ENCODE assay signal across 12 mouse cellular contexts in genomic region chr17:27341952-27342890, GRCm38 (mm10).
DNase-seq lines count a peak whose midpoint lies in the region; ATAC-seq and TF ChIP-seq lines count a peak whose summit lies in the region.
"Had no signal": no experiment of that assay in that cellular context is flagged by ENCODE, and none has a peak within 500 bp of the region (broad histone marks: within the 10 kb centered on the region; RNA-seq: fewer than 3 reads in every experiment).

No protein-coding gene starts in this region.

- 0 out of 2 replicates have a peak overlapping the region, but pooled peaks have one; percentile 1 for H3K4me2 ChIP-seq in intestine, embryonic 16.5 days (ENCODE audit: low read depth, low read length)
- no peak overlapping the region; the same call in 1 of the 2 replicates for H3K4me2 ChIP-seq in intestine, embryonic 15.5 days (replicated peaks)
- peak overlapping the region; percentile 54 for H3K4me2 ChIP-seq in liver, embryonic 11.5 days
- no peak overlapping the region for H3K4me2 ChIP-seq in forebrain, postnatal 0 days (ENCODE audit: low read depth)
- H3K4me2 ChIP-seq: limb, embryonic 15.5 days had no signal

- H3K9me3 ChIP-seq in intestine, embryonic 16.5 days (ENCODE audit: control insufficient read depth, low read length) = no peaks in the 10 kb centered on the region
- no peaks in the 10 kb centered on the region for H3K9me3 ChIP-seq in intestine, embryonic 15.5 days
- H3K9me3 ChIP-seq in liver, embryonic 11.5 days (ENCODE audit: control insufficient read depth, low read length) = no peaks in the 10 kb centered on the region
- no peaks in the 10 kb centered on the region for H3K9me3 ChIP-seq in forebrain, postnatal 0 days (ENCODE audit: low read length)
- H3K9me3 ChIP-seq: limb, embryonic 15.5 days had no signal

- peak; percentile 55 for DNase-seq in MEL-GATA-1-ER (ENCODE audit: extremely low read depth, low read depth)
- DNase-seq in liver, embryonic 11.5 days (ENCODE audit: low spot score) = peak; percentile 52
- DNase-seq in spleen, postnatal 36 days (ENCODE audit: low spot score in 2 of 2) = peak; percentile 57 to 63
- DNase-seq in adrenal gland, postnatal 25 days = no peak
- no peak for DNase-seq in forebrain, postnatal 0 days
- DNase-seq in gastrocnemius, postnatal 36 days = no peak
- DNase-seq: cerebellum, adult 11 months had no signal

- H3K27ac ChIP-seq in intestine, embryonic 16.5 days (ENCODE audit: low read length) = no peak overlapping the region
- no peak overlapping the region for H3K27ac ChIP-seq in intestine, embryonic 15.5 days
- H3K27ac ChIP-seq in liver, embryonic 11.5 days (ENCODE audit: low read depth, low read length) = peak overlapping the region; percentile 52; the same call in 1 of the 2 replicates
- H3K27ac ChIP-seq in forebrain, postnatal 0 days (ENCODE audit: low read depth, low read length) = no peak overlapping the region
- H3K27ac ChIP-seq: kidney, postnatal 0 days; limb, embryonic 15.5 days had no signal

- no peak for ATAC-seq in intestine, embryonic 16.5 days
- no peak for ATAC-seq in intestine, embryonic 15.5 days
- peak; percentile 64 for ATAC-seq in liver, embryonic 11.5 days (replicated peaks; ENCODE audit: low FRiP score)
- no peak for ATAC-seq in forebrain, postnatal 0 days
- ATAC-seq: Patski had no signal

- H3K9ac ChIP-seq in intestine, embryonic 16.5 days (ENCODE audit: low read depth, low read length) = no peak overlapping the region
- no peak overlapping the region for H3K9ac ChIP-seq in intestine, embryonic 15.5 days
- H3K9ac ChIP-seq in liver, embryonic 11.5 days (ENCODE audit: low read depth, low read length) = peak overlapping the region; percentile 51
- H3K9ac ChIP-seq in forebrain, postnatal 0 days = no peak overlapping the region
- H3K9ac ChIP-seq: limb, embryonic 15.5 days had no signal

- no peaks in the 10 kb centered on the region for H3K27me3 ChIP-seq in intestine, embryonic 16.5 days (replicated peaks; ENCODE audit: control insufficient read depth, insufficient read depth, low read length)
- no peaks in the 10 kb centered on the region for H3K27me3 ChIP-seq in intestine, embryonic 15.5 days (replicated peaks)
- no peaks in the 10 kb centered on the region for H3K27me3 ChIP-seq in liver, embryonic 11.5 days (replicated peaks; ENCODE audit: control insufficient read depth, insufficient read depth, low read length)
- no peaks in the 10 kb centered on the region for H3K27me3 ChIP-seq in forebrain, postnatal 0 days (ENCODE audit: insufficient read depth, low read length)
- H3K27me3 ChIP-seq: limb, embryonic 15.5 days had no signal

- intact Hi-C loops in gastrocnemius, postnatal 36 days (cut with DNase I) = no loop called here

- no peak for TF ChIP-seq CTCF in forebrain, postnatal 0 days (IDR thresholded peaks at IDR 0.05; ENCODE audit: low read depth)

- H3K4me1 ChIP-seq in intestine, embryonic 16.5 days (ENCODE audit: control insufficient read depth, insufficient read depth, low read length) = no peaks in the 10 kb centered on the region
- H3K4me1 ChIP-seq in intestine, embryonic 15.5 days (replicated peaks) = no peaks in the 10 kb centered on the region
- peaks cover 8% of the 10 kb centered on the region for H3K4me1 ChIP-seq in liver, embryonic 11.5 days (replicated peaks; ENCODE audit: control insufficient read depth, insufficient read depth, low read length)
- H3K4me1 ChIP-seq in forebrain, postnatal 0 days (ENCODE audit: insufficient read depth) = no peaks in the 10 kb centered on the region
- H3K4me1 ChIP-seq: limb, embryonic 15.5 days had no signal

- no peak overlapping the region for H3K4me3 ChIP-seq in intestine, embryonic 16.5 days (ENCODE audit: low read length)
- H3K4me3 ChIP-seq in intestine, embryonic 15.5 days (replicated peaks) = no peak overlapping the region
- peak overlapping the region; percentile 29 for H3K4me3 ChIP-seq in liver, embryonic 11.5 days (ENCODE audit: low read depth, low read length)
- no peak overlapping the region for H3K4me3 ChIP-seq in forebrain, postnatal 0 days (ENCODE audit: low read depth, low read length)
- H3K4me3 ChIP-seq: limb, embryonic 15.5 days had no signal

- H3K36me3 ChIP-seq in intestine, embryonic 16.5 days (ENCODE audit: control insufficient read depth, insufficient read depth, low read length) = no peaks in the 10 kb centered on the region
- no peaks in the 10 kb centered on the region for H3K36me3 ChIP-seq in intestine, embryonic 15.5 days
- H3K36me3 ChIP-seq in liver, embryonic 11.5 days (ENCODE audit: control insufficient read depth, insufficient read depth, low read length) = no peaks in the 10 kb centered on the region
- H3K36me3 ChIP-seq in forebrain, postnatal 0 days (ENCODE audit: insufficient read depth) = no peaks in the 10 kb centered on the region
- H3K36me3 ChIP-seq: limb, embryonic 15.5 days had no signal

- 51% methylated on average over 11 of the region's 14 CpGs for WGBS in intestine, embryonic 16.5 days
- 39% methylated on average over 14 of the region's 14 CpGs for WGBS in intestine, embryonic 15.5 days
- WGBS in liver, embryonic 11.5 days = 36% methylated on average over 12 of the region's 14 CpGs
- WGBS in forebrain, postnatal 0 days = 51% methylated on average over 14 of the region's 14 CpGs

Comparison
In these comparisons a context has a peak if more than half of its experiments do, and no peak if none do; other contexts are left out.
1. H3K4me2 ChIP-seq: peak in intestine, embryonic 16.5 days (single experiment) and liver, embryonic 11.5 days (single experiment); none in intestine, embryonic 15.5 days (single experiment) and forebrain, postnatal 0 days (single experiment).
2. DNase-seq: peak in MEL-GATA-1-ER (single experiment), liver, embryonic 11.5 days (single experiment) and spleen, postnatal 36 days (2 of 2); none in adrenal gland, postnatal 25 days (single experiment), forebrain, postnatal 0 days (single experiment) and gastrocnemius, postnatal 36 days (0 of 2).